Mouse (Mus musculus): ENCODE results near the gene Pdcd1lg2. TPM values are rescaled to one million over a fixed set of nuclear protein-coding genes. Genes with fewer than 3 reads are reported as not detected.

Gene Pdcd1lg2
- total and polyA plus RNA-seq, 3 experiments: 0.14 TPM; not detected in 2

DNA sequence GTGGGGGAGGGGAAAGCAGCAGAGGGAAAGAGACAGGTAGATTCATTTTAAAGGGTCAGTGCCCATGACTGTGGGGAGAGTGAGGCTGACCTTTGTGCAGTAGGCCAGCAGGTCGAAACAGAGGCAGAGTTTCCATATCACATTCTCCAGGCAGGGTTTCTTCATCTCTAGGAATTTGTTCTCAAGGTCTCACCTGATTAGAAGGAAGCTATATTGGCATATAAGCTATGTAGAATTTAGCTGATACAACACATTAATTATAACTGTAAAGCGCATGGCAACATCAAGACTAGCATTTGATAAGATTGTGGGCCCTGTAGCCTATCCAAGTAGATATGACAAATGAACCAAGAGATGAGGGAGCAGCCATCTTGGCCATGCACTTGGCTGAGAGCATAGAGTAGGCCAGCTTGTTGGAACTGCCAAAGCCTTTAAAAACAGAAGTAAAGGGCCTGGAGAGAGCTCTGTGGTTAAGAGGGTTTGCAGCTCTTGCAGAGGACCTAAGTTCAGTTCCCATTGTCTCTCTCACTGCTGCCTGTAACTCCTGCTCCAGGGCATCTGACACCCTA, 59.1 kb downstream of the Pdcd1lg2 start:
- intact Hi-C loops (cut with DNase I): loop anchor here (2.0 kb wide), 1 partner anchor 51 kb away; no protein-coding TSS in a partner anchor
- H3K4me3 ChIP-seq: no peak overlapping the region
- no peak for DNase-seq
- H3K4me1 ChIP-seq (ENCODE audit: control insufficient read depth, insufficient read depth, low read length): peaks cover 17% of the 10 kb centered on the region
- H3K36me3 ChIP-seq (ENCODE audit: control insufficient read depth, insufficient read depth, low read length): peaks cover 14% of the 10 kb centered on the region
- no peaks in the 10 kb centered on the region for H3K27me3 ChIP-seq (ENCODE audit: control insufficient read depth, insufficient read depth, low read length)
- H3K27ac ChIP-seq: peak overlapping the region; percentile 98
- no peaks in the 10 kb centered on the region for H3K79me2 ChIP-seq (replicated peaks; ENCODE audit: control insufficient read depth, insufficient read depth, low read length)
- no peak overlapping the region for H3K9ac ChIP-seq (ENCODE audit: low read depth, low read length)
- TF ChIP-seq POLR2A (IDR thresholded peaks at IDR 0.05; ENCODE audit: insufficient read depth, low read depth, low read length) (no peak), EP300 (IDR thresholded peaks at IDR 0.05; ENCODE audit: insufficient read depth, low read depth, low read length) (no peak), CTCF (IDR thresholded peaks at IDR 0.05) (no peak)
- whole genome bisulfite sequencing: 73% methylated on average over 2 of the region's 2 CpGs

DNA sequence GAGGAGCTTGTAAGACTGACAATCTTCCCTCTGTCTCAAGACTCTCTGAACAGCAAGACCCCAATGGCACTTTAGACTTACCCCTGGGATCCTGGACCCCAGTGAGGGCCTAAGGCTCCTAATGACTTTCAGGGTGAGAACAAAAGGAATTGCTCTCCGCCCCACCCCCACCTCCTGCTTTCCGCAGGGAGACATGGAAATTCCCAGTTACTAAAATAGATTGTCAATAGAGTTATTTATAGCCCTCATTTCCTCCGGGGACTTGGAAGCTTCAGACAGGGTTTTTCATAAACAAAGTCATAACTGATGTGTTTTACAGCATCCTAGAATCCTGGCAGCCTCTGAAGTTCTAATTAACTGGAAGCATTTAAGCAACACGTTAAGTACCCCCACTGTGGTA, 59.9 kb downstream of the Pdcd1lg2 start:
- WGBS: 4% methylated on average over 4 of the region's 4 CpGs
- intact Hi-C loops (cut with DNase I): loop anchor here (2.0 kb wide), 1 partner anchor 52 kb away; no protein-coding TSS in a partner anchor

DNA sequence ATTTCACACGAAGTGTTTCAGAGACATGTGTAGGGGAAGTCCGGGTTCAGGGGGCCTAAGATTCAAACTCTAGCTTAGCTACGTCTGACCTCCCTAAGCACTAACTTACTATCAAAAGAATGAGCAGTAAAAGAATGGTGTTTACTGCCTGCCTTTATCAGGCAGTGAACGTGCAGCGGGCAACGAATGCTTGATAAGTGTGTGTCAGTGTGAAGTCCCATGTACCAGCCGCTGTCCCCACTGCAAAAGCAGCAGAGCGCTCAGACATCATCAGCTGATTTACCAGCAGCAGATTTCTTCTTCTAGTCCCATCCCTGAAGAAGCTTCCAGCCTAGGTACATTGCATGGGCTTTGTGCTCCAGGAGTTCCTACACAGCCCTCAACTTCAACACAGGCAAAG, 61.7 kb downstream of the Pdcd1lg2 start:
- Histone ChIP-seq H3K79me2 (replicated peaks; ENCODE audit: control insufficient read depth, insufficient read depth, low read length) (no peaks in the 10 kb centered on the region), H3K4me3 (no peak overlapping the region), H3K27me3 (ENCODE audit: control insufficient read depth, insufficient read depth, low read length) (no peaks in the 10 kb centered on the region), H3K9ac (ENCODE audit: low read depth, low read length) (no peak overlapping the region), H3K4me1 (ENCODE audit: control insufficient read depth, insufficient read depth, low read length) (peaks cover 17% of the 10 kb centered on the region), H3K36me3 (ENCODE audit: control insufficient read depth, insufficient read depth, low read length) (peaks cover 14% of the 10 kb centered on the region), H3K27ac (peak overlapping the region; percentile 98)
- TF ChIP-seq EP300 (IDR thresholded peaks at IDR 0.05; ENCODE audit: insufficient read depth, low read depth, low read length): no peak
- no peak for TF ChIP-seq POLR2A (IDR thresholded peaks at IDR 0.05; ENCODE audit: insufficient read depth, low read depth, low read length)
- no peak for TF ChIP-seq CTCF (IDR thresholded peaks at IDR 0.05)
- intact Hi-C loops (cut with DNase I): loop anchor here (2.0 kb wide), 1 partner anchor 26 kb away; no protein-coding TSS in a partner anchor
- WGBS: 60% methylated on average over 8 of the region's 8 CpGs
- no peak for DNase-seq

More for the DNA sequence above, 59.9 kb downstream of the Pdcd1lg2 start:
- H3K36me3 ChIP-seq (ENCODE audit: control insufficient read depth, insufficient read depth, low read length): peaks cover 14% of the 10 kb centered on the region
- no peak overlapping the region for H3K4me3 ChIP-seq
- H3K4me1 ChIP-seq (ENCODE audit: control insufficient read depth, insufficient read depth, low read length): peaks cover 17% of the 10 kb centered on the region
- no peak for TF ChIP-seq CTCF (IDR thresholded peaks at IDR 0.05)
- peak; percentile 42; the same call in 1 of the 2 replicates for TF ChIP-seq POLR2A (IDR thresholded peaks at IDR 0.05; ENCODE audit: insufficient read depth, low read depth, low read length)
- TF ChIP-seq EP300 (IDR thresholded peaks at IDR 0.05; ENCODE audit: insufficient read depth, low read depth, low read length): peak; percentile 75
- peak overlapping the region; percentile 98 for H3K27ac ChIP-seq
- DNase-seq: peak; percentile 80 to 83
- H3K9ac ChIP-seq (ENCODE audit: low read depth, low read length): no peak overlapping the region
- no peaks in the 10 kb centered on the region for H3K27me3 ChIP-seq (ENCODE audit: control insufficient read depth, insufficient read depth, low read length)
- no peaks in the 10 kb centered on the region for H3K79me2 ChIP-seq (replicated peaks; ENCODE audit: control insufficient read depth, insufficient read depth, low read length)

DNA sequence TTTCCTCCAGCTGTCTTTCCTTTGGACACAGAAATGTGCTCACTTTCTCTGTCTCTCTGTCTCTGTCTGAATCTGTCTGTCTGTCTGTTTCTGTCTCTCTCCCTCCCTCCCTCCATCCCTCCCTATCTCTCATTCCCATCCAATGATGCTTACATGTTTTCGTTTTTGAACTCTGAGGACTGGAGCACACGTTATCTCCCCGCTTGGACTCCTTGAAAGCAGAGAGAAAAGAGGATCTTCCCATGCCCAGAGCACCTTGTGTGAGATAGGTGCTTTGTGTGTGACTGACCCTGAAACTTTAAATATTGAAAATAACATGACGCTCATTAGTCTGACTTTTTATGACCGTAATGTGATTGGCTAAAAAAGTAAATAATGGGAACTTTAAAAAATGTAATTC, 62.2 kb downstream of the Pdcd1lg2 start:
- Histone ChIP-seq H3K36me3 (ENCODE audit: control insufficient read depth, insufficient read depth, low read length) (peaks cover 14% of the 10 kb centered on the region), H3K4me1 (ENCODE audit: control insufficient read depth, insufficient read depth, low read length) (peaks cover 17% of the 10 kb centered on the region), H3K27me3 (ENCODE audit: control insufficient read depth, insufficient read depth, low read length) (no peaks in the 10 kb centered on the region), H3K4me3 (no peak overlapping the region), H3K79me2 (replicated peaks; ENCODE audit: control insufficient read depth, insufficient read depth, low read length) (no peaks in the 10 kb centered on the region), H3K27ac (peak overlapping the region; percentile 98), H3K9ac (ENCODE audit: low read depth, low read length) (no peak overlapping the region)
- 83% methylated on average over 5 of the region's 5 CpGs for WGBS
- TF ChIP-seq EP300 (IDR thresholded peaks at IDR 0.05; ENCODE audit: insufficient read depth, low read depth, low read length) (no peak), CTCF (IDR thresholded peaks at IDR 0.05) (no peak), POLR2A (IDR thresholded peaks at IDR 0.05; ENCODE audit: insufficient read depth, low read depth, low read length) (no peak)
- DNase-seq: no peak
- intact Hi-C loops (cut with DNase I): loop anchor here (2.0 kb wide), 1 partner anchor 26 kb away; no protein-coding TSS in a partner anchor

DNA sequence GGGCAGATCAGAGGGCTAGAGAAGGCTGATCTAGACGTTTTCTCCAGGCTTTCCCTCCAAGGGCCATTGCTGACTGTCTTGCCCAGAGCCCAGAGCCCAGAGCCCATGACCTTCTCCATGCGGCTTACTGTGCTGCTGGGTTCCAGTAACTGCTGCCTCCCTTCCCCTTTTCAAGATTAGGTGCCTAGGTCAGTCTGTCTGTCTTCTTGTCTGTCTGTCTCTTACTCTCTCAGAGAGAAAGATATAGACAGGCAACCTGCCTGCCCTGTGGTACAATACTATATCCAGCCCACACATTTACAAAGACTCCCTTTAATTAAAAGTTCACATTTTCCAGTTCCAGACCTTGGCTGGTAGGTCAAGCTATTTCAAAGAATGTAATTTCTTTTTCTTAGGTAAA, 64.1 kb downstream of the Pdcd1lg2 start:
- Histone ChIP-seq H3K9ac (ENCODE audit: low read depth, low read length) (no peak overlapping the region), H3K4me3 (no peak overlapping the region), H3K27me3 (ENCODE audit: control insufficient read depth, insufficient read depth, low read length) (no peaks in the 10 kb centered on the region), H3K27ac (no peak overlapping the region), H3K36me3 (ENCODE audit: control insufficient read depth, insufficient read depth, low read length) (peaks cover 11% of the 10 kb centered on the region), H3K4me1 (ENCODE audit: control insufficient read depth, insufficient read depth, low read length) (peaks cover 11% of the 10 kb centered on the region), H3K79me2 (replicated peaks; ENCODE audit: control insufficient read depth, insufficient read depth, low read length) (no peaks in the 10 kb centered on the region)
- intact Hi-C loops (cut with DNase I): no loop called here
- DNase-seq: no peak
- WGBS: 80% methylated on average over 2 of the region's 2 CpGs
- TF ChIP-seq POLR2A (IDR thresholded peaks at IDR 0.05; ENCODE audit: insufficient read depth, low read depth, low read length) (no peak), CTCF (IDR thresholded peaks at IDR 0.05) (no peak), EP300 (IDR thresholded peaks at IDR 0.05; ENCODE audit: insufficient read depth, low read depth, low read length) (no peak)

DNA sequence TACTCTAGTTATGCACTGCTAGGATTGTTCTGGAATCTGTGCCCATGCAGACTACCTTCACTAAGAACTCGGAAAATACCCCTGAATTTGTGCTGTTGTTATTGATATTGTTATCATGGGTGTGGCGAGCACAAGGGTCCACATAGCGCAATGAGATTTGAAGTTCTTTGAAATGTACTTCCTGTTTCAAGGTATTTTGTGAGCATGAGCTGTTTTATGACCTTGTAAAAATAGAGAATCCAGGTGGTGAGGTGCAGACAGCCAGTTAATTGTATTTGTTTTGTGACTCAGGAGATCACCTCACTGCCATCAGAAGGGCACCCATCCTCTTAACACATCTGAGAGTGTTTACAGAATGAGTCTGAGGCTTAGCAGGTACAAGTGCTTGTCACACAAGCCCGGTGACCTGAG, 64.5 kb downstream of the Pdcd1lg2 start:
- H3K27ac ChIP-seq: no peak overlapping the region
- H3K9ac ChIP-seq (ENCODE audit: low read depth, low read length): no peak overlapping the region
- no peaks in the 10 kb centered on the region for H3K79me2 ChIP-seq (replicated peaks; ENCODE audit: control insufficient read depth, insufficient read depth, low read length)
- H3K36me3 ChIP-seq (ENCODE audit: control insufficient read depth, insufficient read depth, low read length): peaks cover 10% of the 10 kb centered on the region
- H3K27me3 ChIP-seq (ENCODE audit: control insufficient read depth, insufficient read depth, low read length): no peaks in the 10 kb centered on the region
- peaks cover 10% of the 10 kb centered on the region for H3K4me1 ChIP-seq (ENCODE audit: control insufficient read depth, insufficient read depth, low read length)
- no peak overlapping the region for H3K4me3 ChIP-seq
- intact Hi-C loops (cut with DNase I): no loop called here
- TF ChIP-seq EP300 (IDR thresholded peaks at IDR 0.05; ENCODE audit: insufficient read depth, low read depth, low read length): no peak
- DNase-seq: no peak
- 69% methylated on average over 4 of the region's 4 CpGs for whole genome bisulfite sequencing

Measured in heart, adult 2 months (tissue).